Mouse (Mus musculus) testis, postnatal 14 days (tissue): ENCODE measurements at regions not wholly inside any gene's neighbourhood (a gene's known extent, or its start where the extent isn't known, plus 50 kb on each side); places are given as distances from the start of the nearest gene placed in this dataset.

ENCODE experiments used
- DNase-seq: peaks from one replicate; pipeline ENCODE4 v3.0.0; 2021; ENCODE audit warnings: low spot score

- DNase-seq = no peak
Measured at GRCm38 (mm10) chr5:118316310-118317017, 71.4 kb downstream of the 2410131K14Rik start.

- no peak for DNase-seq
Measured at GRCm38 (mm10) chr5:118318073-118318472, 73.0 kb downstream of the 2410131K14Rik start.

DNA sequence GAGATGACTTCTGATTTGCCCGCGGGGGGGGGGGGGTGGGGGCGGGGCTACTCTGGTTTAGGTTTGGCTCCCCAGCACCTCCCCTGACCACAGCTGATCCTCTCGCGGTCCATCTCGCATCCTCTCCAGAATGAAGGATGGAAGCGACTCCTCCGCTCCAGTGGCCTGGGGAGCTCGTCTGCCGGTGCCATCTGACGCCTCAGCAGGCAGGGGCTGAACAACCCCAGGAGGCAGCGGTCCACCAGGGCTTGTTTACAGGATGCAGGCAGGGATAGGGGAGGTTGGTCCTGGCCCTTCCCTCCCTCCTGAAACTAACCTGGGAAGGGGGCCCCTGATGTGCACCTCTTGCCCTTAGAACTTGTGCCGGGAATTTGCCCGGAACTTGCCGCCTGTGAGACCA, 73.9 kb downstream of the 2410131K14Rik start:
- DNase-seq = no peak

- DNase-seq = no peak
Measured at GRCm38 (mm10) chr5:118321719-118322455, 76.9 kb downstream of the 2410131K14Rik start.

DNA sequence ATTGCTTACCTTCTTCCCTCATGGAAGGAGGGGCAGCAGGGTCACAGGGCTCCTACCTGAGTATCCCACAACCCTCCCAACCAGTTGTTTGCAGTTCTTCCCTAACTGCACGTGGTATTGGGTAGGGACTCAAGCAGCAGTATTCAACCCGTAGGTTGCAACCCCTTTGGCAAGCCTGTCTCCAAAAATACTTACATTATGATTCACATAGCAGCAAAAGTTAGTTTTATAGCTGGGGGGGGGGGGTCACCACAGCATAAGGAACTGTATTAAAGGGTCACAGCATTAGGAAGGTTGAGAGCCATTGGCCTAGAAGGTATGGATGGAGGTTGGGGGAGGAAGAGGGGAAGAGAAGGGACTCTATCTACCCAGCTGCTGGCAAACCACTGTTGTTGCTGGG, 78.1 kb downstream of the 2410131K14Rik start:
- no peak for DNase-seq

- no peak for DNase-seq
Measured at GRCm38 (mm10) chr5:118326837-118327541, 82.0 kb downstream of the 2410131K14Rik start.

DNA sequence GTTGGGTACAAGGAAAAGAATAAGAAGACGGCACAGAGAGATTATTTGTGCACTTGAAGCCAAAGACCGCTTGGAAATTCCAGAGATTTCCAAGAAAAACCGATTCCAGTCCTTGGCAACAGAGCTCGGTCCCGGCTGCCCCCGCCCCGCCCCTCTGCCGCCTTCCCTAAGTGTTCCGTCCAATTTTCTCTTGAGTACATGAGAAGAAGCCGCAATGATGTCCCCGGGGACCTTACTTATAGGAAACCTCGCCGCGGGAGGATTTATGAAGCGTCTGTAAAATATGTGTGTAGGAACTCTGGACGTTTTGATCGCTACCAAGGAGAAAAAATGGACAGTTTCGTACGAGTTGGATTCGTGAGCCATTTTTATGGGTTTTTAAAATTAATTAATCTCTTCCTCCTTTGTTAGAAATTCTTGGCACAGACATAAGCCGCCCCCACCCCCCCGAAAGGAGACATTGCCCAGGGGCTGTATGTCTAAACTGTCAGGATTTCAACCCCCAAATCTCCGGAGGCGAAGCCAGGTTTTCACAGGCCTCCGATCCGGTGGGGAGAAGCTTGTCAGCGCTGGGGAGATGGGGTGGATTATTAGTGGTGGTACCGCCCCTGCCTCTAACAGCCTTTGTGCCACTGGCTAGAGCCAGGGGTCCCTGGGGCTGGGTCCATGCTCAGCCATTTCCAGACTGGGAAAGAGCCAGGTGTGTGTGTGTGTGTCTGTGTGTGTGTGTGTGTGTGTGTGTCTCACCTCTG, 83.1 kb downstream of the 2410131K14Rik start:
- no peak for DNase-seq

GRCm38 (mm10) chr5:118329143-118329542, 84.1 kb downstream of the 2410131K14Rik start:
- no peak for DNase-seq

DNA sequence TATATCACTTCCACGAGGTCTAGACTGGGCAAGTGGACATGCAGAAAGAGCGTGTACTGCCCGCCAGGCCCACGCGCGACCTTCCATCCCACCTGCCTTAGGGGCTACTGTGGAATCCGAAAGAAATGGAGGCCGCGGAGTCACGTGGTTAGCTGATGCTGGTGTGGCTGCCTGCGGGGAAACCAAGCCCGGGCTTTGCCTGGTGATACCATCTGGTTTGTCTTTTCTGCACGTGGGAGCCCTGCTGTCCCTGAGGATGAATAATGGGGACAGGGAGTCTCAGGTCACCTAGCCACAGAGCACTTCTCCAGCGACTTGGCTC, 86.2 kb downstream of the 2410131K14Rik start:
- DNase-seq = no peak

- peak; percentile 60 for DNase-seq
Measured at GRCm38 (mm10) chr5:118331608-118332394, 86.8 kb downstream of the 2410131K14Rik start.

DNA sequence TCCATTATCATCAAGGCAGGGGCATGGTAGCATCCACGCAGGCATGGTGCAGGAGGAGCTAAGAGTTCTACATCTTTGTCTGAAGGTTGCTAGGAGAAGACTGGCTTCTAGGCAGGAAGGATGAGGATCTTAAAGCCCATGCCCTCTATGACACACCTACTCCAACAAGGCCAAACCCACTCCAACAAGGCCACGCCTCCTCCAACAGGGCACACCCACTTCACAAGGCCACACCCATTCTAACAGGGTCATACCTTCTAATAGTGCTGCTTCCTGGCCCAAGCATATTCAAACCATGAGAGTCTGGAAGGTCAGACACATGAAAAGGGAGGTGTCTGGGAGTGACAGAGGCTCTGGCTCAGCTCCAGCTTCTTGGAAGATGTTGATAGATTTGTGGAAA, 89.0 kb downstream of the 2410131K14Rik start:
- no peak for DNase-seq

- DNase-seq = no peak
Measured at GRCm38 (mm10) chr5:118338186-118338585, 93.2 kb downstream of the 2410131K14Rik start.

GRCm38 (mm10) chr5:118339676-118340661, 94.9 kb downstream of the 2410131K14Rik start:
- DNase-seq = peak; percentile 33

DNA sequence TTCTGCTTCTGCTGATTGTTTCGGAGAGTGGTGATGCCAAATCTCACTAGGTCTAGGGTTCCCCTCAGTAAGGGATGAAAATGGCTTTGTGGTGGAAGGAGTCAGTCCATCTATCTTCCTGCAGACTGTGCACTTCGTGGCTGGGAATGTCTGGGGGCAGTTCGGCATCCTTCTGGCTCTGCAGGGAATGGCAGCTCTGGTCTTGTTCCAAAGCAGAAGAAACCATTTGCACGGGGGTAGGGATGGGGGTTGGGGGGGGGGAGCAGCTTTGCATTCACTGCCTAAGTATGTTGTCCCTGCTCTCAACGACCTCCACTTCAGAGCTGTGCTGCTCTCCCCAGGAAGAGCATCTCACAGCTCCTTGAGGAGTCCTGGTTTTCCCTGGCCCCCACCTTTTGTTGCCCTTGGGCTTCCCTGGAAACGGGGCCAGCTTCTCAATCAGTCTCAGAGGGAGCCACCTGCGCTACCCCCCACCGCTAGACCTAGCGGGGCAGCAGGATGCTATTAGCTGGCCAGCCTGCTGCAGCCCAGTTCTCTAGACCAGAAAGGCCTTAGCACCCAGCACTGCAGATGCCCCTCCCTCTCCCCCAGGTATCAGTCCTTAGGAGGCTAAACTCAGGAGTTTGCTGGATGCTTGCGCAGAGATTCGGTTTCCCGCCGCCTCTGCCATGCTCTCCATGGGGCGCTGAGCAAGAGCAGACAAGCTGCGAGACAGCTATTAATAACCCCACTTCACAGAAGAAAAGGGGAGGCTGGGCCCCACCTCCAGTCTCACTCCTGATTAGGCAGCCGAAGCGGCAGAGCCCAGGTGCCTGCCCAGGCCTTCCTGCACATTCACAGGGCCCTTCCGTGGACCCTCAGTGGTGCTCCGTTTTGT, 98.7 kb downstream of the 2410131K14Rik start:
- DNase-seq = no peak

- DNase-seq = no peak
Measured at GRCm38 (mm10) chr5:118345226-118345625, 100.2 kb downstream of the 2410131K14Rik start.

GRCm38 (mm10) chr5:118349057-118349456, 104.0 kb downstream of the 2410131K14Rik start:
- DNase-seq = no peak

- DNase-seq = no peak
Measured at GRCm38 (mm10) chr5:118351301-118351700, 106.3 kb downstream of the 2410131K14Rik start.

- DNase-seq = no peak
Measured at GRCm38 (mm10) chr5:118352142-118352541, 107.1 kb downstream of the 2410131K14Rik start.

DNA sequence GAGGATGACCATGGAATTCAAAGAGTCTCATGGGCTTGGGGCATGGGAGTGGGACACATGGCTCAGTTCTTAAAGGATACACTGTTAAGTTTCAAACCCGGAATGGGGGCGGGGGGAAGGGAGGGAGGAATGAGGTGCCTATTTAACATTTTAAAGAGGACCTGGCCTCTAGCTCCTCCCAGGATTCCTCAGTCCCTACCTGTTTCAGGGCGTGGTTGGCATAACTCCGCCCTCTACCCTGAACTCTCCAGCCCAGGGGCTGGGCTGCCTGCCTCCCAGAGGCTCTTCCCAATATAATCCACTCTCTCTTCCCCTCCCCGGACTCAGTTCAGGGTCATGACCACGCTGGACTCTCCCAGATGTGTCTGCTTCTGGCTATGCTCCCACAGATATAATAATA, 108.0 kb downstream of the 2410131K14Rik start:
- no peak for DNase-seq
